Mouse (Mus musculus) spleen, adult 12 weeks (tissue): ENCODE data around the gene Fbxw7.

Source experiments
- DNase-seq: peaks from one replicate; pipeline ENCODE4 v3.0.0; 2022; ENCODE audit warnings: low spot score

Fbxw7 gene

DNA sequence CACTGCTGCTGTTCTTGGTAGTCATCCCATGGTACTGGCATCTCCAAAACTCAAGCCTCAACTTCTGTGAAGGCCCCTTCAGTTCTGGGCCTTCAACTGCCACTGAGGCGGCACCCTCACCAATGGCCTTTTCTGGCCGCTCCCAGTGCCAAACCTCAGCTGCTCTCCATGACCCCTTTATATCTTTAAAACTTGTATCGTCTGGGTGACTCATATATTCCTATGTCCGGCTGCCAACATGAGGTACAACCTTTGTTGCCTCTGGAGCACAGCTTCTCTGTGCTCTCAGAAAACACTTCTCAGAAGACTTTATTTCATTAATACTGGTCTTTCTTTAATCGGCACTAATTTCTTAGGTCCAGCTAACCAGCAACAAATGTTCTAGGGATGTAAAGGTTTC lies 75.9 kb downstream of the Fbxw7 start:
- DNase-seq = no peak

DNA sequence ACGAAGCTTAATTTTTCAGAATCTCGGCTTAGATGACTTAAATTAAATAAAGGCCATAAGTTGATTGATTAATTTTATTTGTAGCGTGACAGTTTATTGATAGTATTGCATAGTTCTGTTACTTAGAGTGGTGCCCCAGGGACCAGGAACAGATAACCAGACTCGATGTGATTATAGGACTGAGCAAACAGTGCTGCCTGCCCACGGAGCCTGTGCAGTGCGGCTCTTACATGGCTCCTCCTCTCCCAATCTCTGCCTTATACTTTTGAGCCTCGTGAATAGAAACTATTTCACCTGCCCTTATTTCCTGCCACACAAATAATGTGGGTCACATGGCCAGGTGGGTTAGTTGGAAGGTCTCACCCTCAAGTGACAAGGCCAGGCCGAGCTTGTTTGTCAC lies 82.9 kb downstream of the Fbxw7 start:
- no peak for DNase-seq

DNA sequence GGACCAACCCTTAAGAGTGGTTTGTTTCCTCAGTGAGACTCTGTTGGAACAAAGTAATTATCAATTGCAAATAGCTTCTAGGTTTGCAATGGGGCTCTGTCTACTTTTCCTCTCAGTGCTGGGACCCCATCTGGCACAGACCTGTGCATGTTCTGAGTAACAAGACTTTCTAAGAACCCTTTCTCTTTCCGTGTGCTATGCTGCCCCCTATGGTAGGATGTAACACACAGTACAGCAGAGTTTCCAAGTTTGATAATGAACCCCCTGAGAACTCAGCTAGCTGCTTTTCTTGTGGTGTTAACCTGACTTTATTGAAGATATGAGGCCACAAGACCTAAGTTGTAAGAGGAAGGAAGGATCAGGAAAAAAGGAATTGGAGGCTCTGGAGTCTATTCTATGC lies 91.5 kb downstream of the Fbxw7 start:
- no peak for DNase-seq

DNA sequence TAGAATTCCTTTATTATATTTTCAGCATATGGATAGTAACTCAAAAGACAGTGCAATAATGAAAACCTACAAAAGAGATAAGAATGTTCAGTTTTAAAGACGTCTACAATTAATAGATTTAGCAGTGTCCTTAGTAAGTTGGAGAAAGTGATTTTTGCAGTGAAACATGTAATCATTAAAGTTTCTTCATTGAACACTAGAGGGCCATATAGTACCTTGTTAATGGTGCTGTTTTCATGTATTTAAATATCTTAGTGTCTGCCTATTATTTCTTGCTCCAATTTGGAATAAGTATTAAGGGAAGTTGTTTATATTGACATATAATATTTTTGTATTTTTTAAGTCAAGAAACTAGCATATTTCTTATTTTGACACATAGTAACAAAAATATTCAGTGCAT lies 99.2 kb downstream of the Fbxw7 start:
- DNase-seq = no peak

DNA sequence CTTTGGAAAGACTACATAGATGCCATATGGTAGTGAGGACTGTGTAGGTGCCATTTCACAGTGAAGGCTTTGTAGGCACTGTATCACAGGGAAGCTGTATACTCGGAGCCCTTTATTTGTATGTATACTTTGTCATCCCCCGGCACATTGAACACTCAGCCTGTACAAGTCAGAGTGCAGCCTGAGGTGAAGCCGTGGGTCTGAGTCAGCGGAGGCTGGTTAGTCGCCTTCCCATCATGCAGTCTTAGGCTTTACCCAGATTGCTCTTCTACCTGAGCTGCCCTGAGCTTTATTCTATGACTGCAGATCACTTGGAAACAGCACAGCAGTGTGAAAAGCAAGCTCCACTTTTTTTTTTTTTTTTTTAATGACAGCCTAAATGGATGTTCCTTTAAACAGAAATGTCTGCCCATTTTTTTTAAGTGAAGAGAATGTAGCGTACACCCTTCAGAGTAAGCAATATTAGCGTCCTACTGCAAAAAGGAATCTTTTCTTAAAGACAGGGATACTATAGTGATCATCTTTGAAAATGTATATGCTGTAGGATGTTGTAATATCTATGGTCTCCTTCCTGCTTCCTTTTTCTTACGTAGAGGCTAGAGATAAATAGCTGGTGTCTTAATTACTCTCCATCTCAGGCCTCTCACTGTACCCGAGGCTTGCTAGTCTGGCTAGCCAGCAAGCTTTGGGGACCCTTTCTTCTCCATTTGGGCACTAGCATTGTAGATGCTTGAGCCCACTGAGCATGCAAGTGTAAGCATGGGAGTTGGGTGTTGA lies 103.0 kb downstream of the Fbxw7 start:
- no peak for DNase-seq

DNA sequence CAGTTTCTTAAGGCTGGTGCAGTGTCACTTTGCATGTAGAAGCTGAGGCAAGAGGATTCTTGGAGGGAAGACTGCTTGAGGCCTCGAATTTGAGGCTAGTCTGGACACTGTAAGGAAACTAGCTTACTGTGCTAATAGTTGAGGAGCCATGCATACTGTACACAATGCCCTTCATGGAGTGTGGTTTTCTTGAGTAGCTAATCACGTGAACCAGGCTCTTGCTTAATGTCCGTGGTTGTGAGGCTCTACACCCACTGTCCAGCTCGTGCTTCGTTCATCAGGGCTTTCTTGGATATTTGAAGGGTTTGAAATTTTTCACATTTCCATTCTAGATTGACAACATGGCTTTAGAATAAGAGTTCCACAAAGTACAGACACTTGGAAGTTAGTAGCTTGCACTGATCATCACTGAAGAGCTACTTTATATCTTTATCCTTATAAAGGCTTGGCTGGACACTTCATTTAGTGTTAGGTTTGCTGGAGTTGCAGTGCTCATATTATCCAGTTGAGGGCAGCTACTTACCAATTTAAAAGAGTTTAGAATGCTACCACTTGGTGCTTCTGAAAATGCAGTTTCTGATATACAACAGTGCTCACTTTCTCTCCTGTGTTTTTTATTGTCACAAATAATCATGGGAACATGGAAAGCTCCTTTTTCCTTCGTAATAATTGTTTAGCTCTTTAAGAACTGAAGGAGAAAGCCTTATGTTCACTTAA lies 106.8 kb downstream of the Fbxw7 start:
- no peak for DNase-seq

DNA sequence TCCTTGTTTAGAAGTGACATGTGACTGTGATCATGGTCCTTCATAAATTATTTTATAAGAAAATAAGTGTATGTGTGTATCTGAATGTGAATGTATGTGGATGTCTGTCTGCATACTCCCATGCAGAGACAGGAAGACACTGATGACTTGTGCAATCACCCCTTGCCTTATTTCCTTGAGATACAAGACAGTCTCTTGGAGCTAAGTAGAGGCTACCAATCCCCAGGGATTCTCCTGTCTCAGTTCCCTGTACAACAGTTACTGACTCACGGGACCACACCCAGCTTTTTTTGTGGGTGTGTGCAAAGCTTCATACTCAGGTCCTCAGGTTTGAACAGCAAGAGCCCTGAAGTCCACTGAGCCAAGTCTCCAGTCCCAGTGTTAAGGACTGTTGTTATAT lies 108.2 kb downstream of the Fbxw7 start:
- DNase-seq = no peak

DNA sequence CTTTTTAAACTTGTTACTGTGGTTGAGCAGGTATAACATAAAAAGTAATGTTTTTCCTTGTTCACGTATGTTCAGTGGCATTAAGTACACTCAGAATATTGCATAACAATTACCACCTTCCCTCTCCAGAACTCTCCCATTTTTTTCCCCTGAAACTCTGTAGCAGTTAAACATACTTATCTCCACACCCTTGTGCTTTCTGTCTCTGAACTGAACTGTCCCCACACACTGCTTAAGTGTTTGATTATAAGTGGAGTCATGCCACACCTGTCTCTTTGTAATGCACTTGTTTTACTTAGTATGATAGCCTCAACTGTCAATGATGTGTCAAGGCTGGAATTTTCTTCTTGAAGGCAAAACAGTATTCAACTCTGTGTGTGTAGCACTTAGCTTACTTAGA lies 108.6 kb downstream of the Fbxw7 start:
- no peak for DNase-seq

DNA sequence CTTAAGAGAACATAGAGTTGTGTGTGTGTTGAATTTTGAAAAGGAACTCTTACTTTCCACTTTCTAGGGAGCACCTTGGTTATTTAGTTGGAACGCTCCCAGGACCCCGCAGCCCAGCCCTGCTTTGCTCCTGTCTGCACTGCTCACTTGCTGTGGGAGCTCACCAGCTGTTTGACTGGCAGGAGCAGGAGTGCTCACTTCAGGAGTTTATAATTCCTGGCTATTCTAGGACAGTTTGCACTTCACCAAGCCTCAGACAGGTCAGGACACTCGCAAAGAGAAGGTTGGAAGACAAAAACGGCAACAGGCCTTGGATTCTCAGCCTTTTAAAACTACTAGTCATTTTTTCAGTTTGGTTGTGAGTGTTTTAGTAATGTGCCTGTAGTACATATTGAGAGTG lies 110.2 kb downstream of the Fbxw7 start:
- no peak for DNase-seq

DNA sequence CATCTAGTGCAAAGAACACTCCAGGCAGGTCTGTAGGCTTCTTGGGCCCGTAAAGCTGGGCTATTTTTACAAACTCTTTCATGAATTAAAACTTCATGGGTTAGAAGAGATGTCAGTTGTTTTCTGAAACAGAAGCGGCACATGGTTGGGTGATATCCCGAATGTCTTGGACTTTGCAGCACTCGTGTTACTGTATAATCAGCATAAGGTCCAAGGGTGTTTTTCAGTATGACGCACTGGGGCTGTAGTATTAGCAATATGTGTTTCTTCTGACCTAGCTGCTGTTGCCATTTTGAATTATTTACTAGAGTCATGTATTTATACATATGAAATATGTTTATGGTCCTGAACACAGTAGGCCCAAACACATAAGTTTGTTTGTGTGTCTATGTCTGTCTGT lies 111.1 kb downstream of the Fbxw7 start:
- DNase-seq = no peak

DNA sequence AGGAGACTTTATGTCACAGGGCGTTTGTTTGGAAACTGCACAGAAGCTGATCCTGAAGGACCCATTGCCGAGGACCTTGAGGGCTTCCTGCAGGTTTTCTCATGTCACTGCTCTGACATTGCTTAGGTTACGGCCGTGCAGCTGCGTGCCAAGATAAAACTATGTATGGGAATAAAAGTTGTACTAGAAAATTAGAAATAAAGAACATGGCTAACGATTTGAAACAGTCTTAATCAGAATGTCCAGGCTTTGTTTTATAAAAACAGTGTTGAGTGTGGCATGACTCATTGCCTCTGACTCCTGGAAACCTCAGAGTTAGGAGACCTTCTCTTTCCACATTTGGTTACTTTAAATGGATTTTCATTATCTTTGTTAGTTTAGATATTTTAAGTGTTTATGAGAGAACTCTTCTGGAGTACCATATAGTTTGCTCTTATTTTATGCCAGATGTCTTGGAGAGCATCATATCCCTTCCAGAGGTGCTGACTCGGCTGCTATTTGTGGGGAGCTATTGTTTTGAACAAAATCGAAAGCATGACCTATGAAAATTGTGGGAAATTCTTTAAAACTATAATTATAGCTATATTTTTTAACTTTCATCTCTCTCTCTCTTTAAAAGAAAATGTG lies 112.2 kb downstream of the Fbxw7 start:
- DNase-seq = no peak

DNA sequence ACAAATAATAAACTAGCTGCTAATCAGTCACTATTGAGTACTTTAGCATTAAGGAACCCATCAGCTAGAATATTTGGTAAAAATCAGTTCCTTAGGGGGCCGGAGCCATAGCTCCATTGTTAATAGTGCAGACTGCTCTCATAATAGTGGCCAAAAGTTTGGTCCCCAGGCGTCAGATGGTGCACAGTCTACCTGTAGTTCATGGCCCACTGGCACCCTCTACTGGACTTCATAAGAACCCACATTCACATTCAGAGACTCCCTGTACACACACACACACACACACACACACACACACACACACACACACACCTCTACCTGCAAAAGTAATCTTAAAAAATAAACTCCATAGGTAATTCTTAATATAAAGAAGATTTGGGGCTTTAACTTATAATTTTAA lies 112.8 kb downstream of the Fbxw7 start:
- no peak for DNase-seq

DNA sequence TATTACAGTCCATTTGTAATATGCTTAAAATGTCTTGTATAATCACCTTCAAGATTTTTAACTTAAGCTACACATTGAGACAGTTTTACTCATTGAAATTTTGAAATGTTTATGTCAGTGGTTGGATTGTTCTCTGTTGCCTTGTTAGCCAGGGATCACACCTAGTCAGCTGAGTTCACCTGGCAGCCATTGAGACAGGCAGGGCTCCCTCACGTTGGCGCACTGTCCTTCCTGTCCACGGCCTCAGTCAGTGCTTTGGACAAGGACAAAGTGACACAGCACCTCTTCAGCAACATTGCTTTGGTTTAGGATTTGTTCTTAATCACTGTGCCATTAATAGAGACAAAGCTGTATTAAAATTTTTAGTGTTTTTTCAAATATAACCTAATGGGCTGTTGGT lies 114.1 kb downstream of the Fbxw7 start:
- DNase-seq = no peak

DNA sequence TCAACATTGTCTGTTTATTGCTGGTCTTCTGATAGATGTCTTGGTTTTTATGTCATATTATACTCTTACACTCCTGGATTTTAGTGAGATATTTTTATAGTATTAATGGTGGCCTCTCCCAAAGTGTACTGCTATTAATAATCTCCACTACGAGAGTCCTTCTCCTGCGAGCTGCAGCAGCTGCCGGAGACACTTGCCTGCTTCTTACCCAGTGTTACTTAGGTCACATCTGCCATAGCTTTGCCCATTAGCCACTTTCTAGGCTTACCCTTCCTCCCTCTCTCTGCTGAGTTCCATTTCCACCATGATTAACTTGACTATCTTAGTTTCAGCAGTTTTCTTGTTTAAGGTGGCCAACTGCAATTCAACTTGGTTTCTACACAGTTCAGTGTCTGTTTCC lies 115.6 kb downstream of the Fbxw7 start:
- no peak for DNase-seq

DNA sequence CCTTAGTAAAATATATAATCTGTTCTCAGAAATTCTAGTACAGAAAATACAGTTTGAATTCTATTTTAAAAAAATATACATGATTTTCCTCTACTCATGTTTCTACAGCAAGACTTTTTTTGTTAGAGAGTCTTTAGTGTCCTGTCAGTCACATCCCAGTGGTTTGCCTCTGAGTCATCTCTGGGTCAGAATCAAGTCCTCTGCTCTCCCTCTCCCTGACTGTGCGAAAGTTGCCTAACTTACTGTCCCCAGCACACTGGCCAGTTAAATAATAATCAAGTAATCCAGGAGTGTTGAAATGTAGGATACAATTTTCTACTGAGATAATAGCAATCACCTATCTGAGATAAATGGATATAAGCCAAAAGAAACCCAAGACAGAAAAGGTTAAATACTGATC lies 120.7 kb downstream of the Fbxw7 start:
- DNase-seq = no peak

DNA sequence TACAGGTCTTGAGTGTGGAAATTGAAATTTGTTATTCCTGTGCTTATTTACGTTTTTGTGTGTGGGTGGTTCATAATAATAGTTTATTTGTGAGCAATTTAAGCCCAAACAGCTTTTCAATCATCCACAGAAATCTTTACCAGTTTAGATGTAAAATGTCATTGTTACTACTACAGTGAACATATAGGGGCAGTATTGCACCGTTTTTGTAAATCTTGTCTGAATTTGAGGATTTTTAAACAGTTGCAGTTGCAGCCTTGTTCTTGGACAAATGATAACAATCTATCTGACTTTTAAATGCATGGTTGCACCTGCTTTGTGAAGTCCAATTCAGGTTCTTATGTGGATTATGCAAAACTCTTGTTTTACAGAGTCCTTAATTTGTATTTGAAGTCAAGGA lies 121.2 kb downstream of the Fbxw7 start:
- DNase-seq = no peak

DNA sequence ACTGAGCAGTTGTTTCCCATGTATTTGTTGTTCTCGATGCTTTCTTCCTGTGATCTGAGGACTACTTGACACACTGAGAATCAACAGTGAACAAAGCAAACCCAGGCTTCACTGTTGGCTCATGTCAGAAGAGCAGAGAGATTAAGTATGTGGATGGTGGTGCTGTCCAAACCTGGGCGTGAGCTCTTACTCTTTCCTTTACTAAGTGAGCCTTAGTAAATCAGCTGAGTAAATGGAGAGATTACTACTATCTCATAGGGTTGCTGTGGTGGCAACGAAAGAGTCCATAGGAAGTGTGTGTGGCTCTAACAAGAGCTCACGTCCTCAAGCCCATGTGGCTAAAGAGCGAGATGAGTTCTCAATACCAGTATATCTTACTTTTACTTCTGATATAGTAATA lies 121.9 kb downstream of the Fbxw7 start:
- no peak for DNase-seq

DNA sequence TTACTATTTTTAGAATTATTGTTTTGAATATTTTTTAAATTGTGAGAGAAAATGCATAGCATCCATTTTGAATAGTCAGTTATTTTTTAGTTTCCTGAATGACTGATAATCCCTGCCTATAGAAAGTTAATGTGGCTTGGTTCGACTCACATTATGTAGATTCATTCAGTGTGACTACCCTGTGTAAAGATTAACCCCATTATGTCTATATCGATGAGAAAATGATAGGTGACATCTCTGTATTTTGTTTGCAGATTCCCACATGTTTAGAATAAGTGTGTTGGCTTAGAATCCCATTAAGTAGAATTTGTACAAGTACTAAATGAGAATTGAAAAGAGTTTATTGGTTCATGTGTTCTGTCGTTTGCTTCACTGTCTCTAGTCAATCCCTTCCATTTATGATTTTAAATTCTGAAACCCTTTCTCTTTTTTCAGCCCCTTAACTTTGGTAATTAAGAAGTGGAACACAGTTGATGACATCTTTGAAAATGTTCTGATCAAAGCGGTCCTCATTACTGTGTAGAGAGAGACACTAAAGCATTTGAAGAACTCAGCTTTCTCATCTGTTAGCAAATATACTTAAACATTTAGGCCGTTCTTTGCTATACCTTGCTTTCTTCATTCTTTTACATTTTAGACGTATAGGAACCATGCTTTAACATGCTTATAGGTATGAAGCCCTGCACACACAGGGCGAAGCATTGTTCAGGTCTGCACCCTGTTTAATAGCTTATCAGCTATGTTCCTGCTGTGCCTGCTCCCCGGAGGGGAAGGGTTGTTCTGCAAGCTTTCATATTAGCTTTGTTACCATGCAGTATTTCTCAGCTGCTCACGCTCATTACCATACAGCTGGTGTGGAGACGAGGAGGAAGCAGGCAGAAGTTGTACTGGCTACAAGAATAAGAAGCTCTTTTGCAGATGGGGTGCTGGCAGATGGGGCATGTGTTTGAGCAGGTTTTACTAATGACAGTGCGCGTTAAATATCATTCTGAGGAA lies 122.6 kb downstream of the Fbxw7 start:
- no peak for DNase-seq

DNA sequence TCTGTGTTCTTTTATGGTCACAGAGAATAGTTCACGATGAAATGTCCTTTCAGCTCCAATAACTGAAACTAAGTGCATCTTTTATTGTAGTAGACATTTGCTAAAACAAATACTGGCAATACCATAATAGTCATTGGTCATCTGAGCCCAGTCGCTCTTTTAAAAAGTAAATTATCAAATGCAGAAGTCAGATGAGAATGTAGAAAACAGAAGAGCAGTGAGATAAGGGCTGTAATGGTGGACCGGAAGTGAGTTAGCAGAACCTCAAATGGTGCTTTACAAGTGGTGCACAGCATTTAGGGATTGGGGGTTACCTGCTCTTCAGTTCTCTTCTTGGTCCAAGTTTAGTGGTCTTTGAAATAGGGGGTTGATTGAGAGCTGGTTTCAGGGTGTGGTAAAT lies 129.9 kb downstream of the Fbxw7 start:
- no peak for DNase-seq

DNA sequence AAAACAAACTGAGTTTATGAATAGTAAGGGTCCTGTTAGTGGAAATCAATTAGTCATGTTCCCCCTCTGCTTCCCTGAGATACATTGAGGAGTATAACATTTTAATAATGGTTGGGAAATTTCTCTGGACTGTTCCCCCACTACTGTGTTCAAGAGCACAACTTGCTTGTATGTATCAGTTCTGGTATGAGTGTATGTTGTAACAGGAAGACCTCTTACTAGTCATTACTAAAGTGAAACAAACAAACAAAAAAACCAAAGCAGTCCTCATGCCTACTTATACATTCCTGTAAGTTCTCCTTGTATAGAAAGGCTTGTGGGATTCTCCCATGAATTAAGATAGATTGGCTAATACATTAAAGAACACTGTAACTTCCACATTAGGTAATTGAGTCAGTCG lies 131.3 kb downstream of the Fbxw7 start:
- DNase-seq = no peak

DNA sequence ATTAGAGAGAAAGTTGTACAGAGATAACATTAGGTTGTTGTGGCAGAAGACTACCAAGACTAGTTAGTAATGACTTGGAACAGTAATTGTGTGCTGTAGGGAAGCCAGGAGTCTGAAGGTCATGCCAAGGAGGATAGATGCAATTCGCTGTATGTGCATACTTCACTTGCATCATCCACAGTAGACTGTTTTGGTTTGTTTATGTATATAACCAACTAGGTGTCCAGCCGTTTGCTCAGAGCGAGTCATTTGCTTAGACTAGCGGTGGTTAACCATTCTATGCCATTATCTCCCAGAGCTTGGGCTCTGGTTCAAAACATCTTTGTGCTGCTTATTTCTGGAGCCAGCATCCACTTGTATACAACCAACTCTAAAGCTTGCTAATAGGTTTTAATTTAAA lies 134.3 kb downstream of the Fbxw7 start:
- DNase-seq = no peak

DNA sequence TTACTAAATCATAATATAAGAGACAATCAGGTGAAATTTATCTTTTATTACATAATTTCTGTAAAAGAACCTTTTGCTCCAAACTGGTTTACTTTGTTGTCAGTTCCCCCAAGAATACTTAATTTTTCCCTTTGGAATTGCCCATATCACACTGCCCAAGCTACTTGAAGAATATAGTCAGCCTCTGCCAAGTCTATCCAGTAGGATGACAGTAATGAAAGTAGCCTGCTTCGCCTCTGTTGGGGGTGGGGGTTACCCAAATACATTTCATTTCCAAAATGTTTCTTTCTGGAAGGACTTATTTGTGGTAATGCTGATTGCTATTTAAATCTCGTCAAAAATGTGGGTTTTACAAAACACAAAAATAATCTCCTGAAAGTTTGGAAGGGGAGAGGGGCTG lies 136.6 kb downstream of the Fbxw7 start:
- no peak for DNase-seq
